Mouse (Mus musculus) liver, adult 2 months (tissue): ENCODE data around the gene Preb. TPM values are rescaled to one million over a fixed set of nuclear protein-coding genes. Genes with fewer than 3 reads are reported as not detected.

Source experiments
- DNase-seq: peaks from one replicate; pipeline ENCODE4 v3.0.0-alpha.2; 2011; ENCODE audit warnings: low read depth, low spot score; ENCODE audit errors: extremely low read depth
- H3K27ac ChIP-seq: fragments of 200-500 bp; replicated peaks from 2 replicates; pipeline ENCODE4 v1.5.1; 2012; ENCODE audit warnings: low read depth, mild to moderate bottlenecking, control low read depth, inconsistent platforms, low read length; ENCODE audit not compliant: insufficient read depth
- H3K27me3 ChIP-seq: fragments of 200-500 bp; 2 replicates; pipeline ENCODE4 v1.6.1; 2012; ENCODE audit warnings: mild to moderate bottlenecking, moderate library complexity, low read length, inconsistent platforms; ENCODE audit not compliant: control insufficient read depth, insufficient read depth
- H3K36me3 ChIP-seq: fragments of 200-500 bp; 2 replicates; pipeline ENCODE4 v1.6.1; 2012; ENCODE audit warnings: low read length, inconsistent platforms; ENCODE audit not compliant: control insufficient read depth, insufficient read depth
- H3K4me1 ChIP-seq: fragments of 200-500 bp; 2 replicates; pipeline ENCODE4 v1.6.1; 2011; ENCODE audit warnings: low read length; ENCODE audit not compliant: control insufficient read depth, insufficient read depth
- H3K4me3 ChIP-seq: fragments of 200-500 bp; 2 replicates; pipeline ENCODE4 v1.5.1; 2011; ENCODE audit warnings: low read depth, mild to moderate bottlenecking, control low read depth, low read length, moderate library complexity; ENCODE audit not compliant: insufficient read depth
- H3K79me2 ChIP-seq: fragments of 200-500 bp; 2 replicates; pipeline ENCODE4 v1.6.1; 2012; ENCODE audit warnings: inconsistent platforms, mild to moderate bottlenecking, low read length, moderate library complexity; ENCODE audit not compliant: control insufficient read depth, insufficient read depth
- H3K9ac ChIP-seq: fragments of 200-500 bp; 2 replicates; pipeline ENCODE4 v1.6.1; 2012; ENCODE audit warnings: low read depth, mild to moderate bottlenecking, control low read depth, inconsistent platforms, low read length
- CTCF ChIP-seq: fragments of 200-500 bp; IDR thresholded peaks from 2 replicates; pipeline ENCODE4 v1.5.1; 2011; ENCODE audit warnings: low read depth, low read length, control low read depth
- POLR2A ChIP-seq: fragments of 200-500 bp; IDR thresholded peaks from 2 replicates; pipeline ENCODE4 v1.6.1; 2011; ENCODE audit warnings: low read length, control low read depth; ENCODE audit not compliant: insufficient read depth; ENCODE audit errors: extremely low read depth
- WGBS: fragments of 180-500 bp; shearing (Covaris S2); methylation state at CpG from one replicate; pipeline ENCODE4 v1.1.7; 2018; 5-methylcytosine and 5-hydroxymethylcytosine counted together
- polyA plus RNA-seq: library from polyadenylated mRNA; depleted of rRNA; stranded (reverse); fragments of >200 nt; gene quantifications from 2 replicates; pipeline ENCODE4 v1.2.3, GENCODE M21; 2012
- total RNA-seq: library from RNA; depleted of rRNA; stranded (reverse); fragments of >200 nt; gene quantifications from 2 replicates; pipeline ENCODE4 v1.2.3, GENCODE M21; 2014

Preb gene
- total and polyA plus RNA-seq, 2 experiments = 62.0 to 433 TPM

- no peak for DNase-seq
- Histone ChIP-seq H3K27me3 (no peaks in the 10 kb centered on the region), H3K27ac (peak overlapping the region; percentile 83), H3K4me1 (peaks cover 43% of the 10 kb centered on the region), H3K9ac (peak overlapping the region; percentile 85), H3K4me3 (peak overlapping the region; percentile 65), H3K79me2 (peaks cover 4% of the 10 kb centered on the region; the same call in 1 of the 2 replicates), H3K36me3 (peaks cover 9% of the 10 kb centered on the region; the same call in 1 of the 2 replicates)
- WGBS = 12% methylated on average over 6 of the region's 6 CpGs
- no peak for TF ChIP-seq POLR2A
- no peak for TF ChIP-seq CTCF
Measured at GRCm38 (mm10) chr5:30923119-30923518, 37.0 kb downstream of the Preb start.

- H3K4me3 ChIP-seq = peak overlapping the region; percentile 65
- TF ChIP-seq POLR2A (no peak), CTCF (no peak)
- H3K9ac ChIP-seq = peak overlapping the region; percentile 85
- DNase-seq = peak; percentile 56
- peaks cover 8% of the 10 kb centered on the region; the same call in 1 of the 2 replicates for H3K36me3 ChIP-seq
- peaks cover 42% of the 10 kb centered on the region for H3K4me1 ChIP-seq
- H3K27me3 ChIP-seq = no peaks in the 10 kb centered on the region
- peaks cover 4% of the 10 kb centered on the region; the same call in 1 of the 2 replicates for H3K79me2 ChIP-seq
- WGBS = 6% methylated on average over 10 of the region's 10 CpGs
- peak overlapping the region; percentile 83 for H3K27ac ChIP-seq
Measured at GRCm38 (mm10) chr5:30922581-30923041, 37.5 kb downstream of the Preb start.

GRCm38 (mm10) chr5:30921256-30922033, 38.7 kb downstream of the Preb start, which contains the start of gene Khk:
Gene Khk, plus strand, starts transcription at chr5:30921431.
- Histone ChIP-seq H3K4me1 (peaks cover 31% of the 10 kb centered on the region), H3K9ac (peak within 1 kb of the TSS; percentile 85), H3K79me2 (peaks cover under 1% of the 10 kb centered on the region; the same call in 1 of the 2 replicates), H3K27me3 (no peaks in the 10 kb centered on the region), H3K27ac (peak within 1 kb of the TSS; percentile 83), H3K4me3 (peak within 1 kb of the TSS; percentile 65), H3K36me3 (no peaks in the 10 kb centered on the region)
- WGBS = 1% methylated on average over 39 of the region's 40 CpGs
- peak; percentile 97 for TF ChIP-seq POLR2A
- peak; percentile 88 for TF ChIP-seq CTCF
- peak; percentile 92 for DNase-seq

GRCm38 (mm10) chr5:30920621-30921020, 39.5 kb downstream of the Preb start:
- 34% methylated on average over 19 of the region's 19 CpGs for WGBS
- TF ChIP-seq CTCF (no peak), POLR2A (no peak)
- DNase-seq = peak; percentile 70
- Histone ChIP-seq H3K27ac (peak overlapping the region; percentile 68), H3K79me2 (no peaks in the 10 kb centered on the region; the same call in 1 of the 2 replicates), H3K27me3 (no peaks in the 10 kb centered on the region), H3K4me1 (peaks cover 25% of the 10 kb centered on the region), H3K36me3 (no peaks in the 10 kb centered on the region), H3K4me3 (peak overlapping the region; percentile 42; the same call in 1 of the 2 replicates), H3K9ac (peak overlapping the region; percentile 47)

- H3K27ac ChIP-seq = peak overlapping the region; percentile 68
- no peak for TF ChIP-seq CTCF
- WGBS = 43% methylated on average over 11 of the region's 11 CpGs
- H3K9ac ChIP-seq = peak overlapping the region; percentile 47; the same call in 1 of the 2 replicates
- no peaks in the 10 kb centered on the region for H3K36me3 ChIP-seq
- DNase-seq = peak; percentile 70
- no peaks in the 10 kb centered on the region; the same call in 1 of the 2 replicates for H3K79me2 ChIP-seq
- H3K4me1 ChIP-seq = peaks cover 26% of the 10 kb centered on the region
- H3K27me3 ChIP-seq = no peaks in the 10 kb centered on the region
- H3K4me3 ChIP-seq = no peak overlapping the region
Measured at GRCm38 (mm10) chr5:30919831-30920614, 40.1 kb downstream of the Preb start.
